Mouse (Mus musculus) bone marrow macrophage, adult 2 months (primary cell): ENCODE data around the gene Fbxw4. TPM values are rescaled to one million over a fixed set of nuclear protein-coding genes. Genes with fewer than 3 reads are reported as not detected.

Experiments used
- H3K27ac ChIP-seq: 2 replicates; pipeline ENCODE4 v1.5.1; 2012; ENCODE audit warnings: low read depth, low read length; ENCODE audit not compliant: insufficient read depth
- H3K4me1 ChIP-seq: 2 replicates; pipeline ENCODE4 v1.6.1; 2012; ENCODE audit warnings: low read length; ENCODE audit not compliant: control insufficient read depth, insufficient read depth
- H3K4me3 ChIP-seq: 2 replicates; pipeline ENCODE4 v1.5.1; 2012; ENCODE audit warnings: mild to moderate bottlenecking, low read length, moderate library complexity; ENCODE audit not compliant: insufficient read depth
- CTCF ChIP-seq: IDR thresholded peaks from 2 replicates; pipeline ENCODE4 v1.5.1; 2012; ENCODE audit warnings: low read depth, mild to moderate bottlenecking, low read length, moderate library complexity
- POLR2A ChIP-seq: IDR thresholded peaks from 2 replicates; pipeline ENCODE4 v1.6.1; 2012; ENCODE audit warnings: mild to moderate bottlenecking, low read depth, low read length, borderline replicate concordance
- polyA plus RNA-seq: library from polyadenylated mRNA; stranded (reverse); fragments of >200 nt; gene quantifications from 2 replicates; pipeline ENCODE4 v1.2.4, GENCODE M21; 2012; ENCODE audit not compliant: missing spikeins, insufficient read depth, insufficient read length

The Fbxw4 gene
- polyA plus RNA-seq, 1 experiment = 50.3 TPM

DNA sequence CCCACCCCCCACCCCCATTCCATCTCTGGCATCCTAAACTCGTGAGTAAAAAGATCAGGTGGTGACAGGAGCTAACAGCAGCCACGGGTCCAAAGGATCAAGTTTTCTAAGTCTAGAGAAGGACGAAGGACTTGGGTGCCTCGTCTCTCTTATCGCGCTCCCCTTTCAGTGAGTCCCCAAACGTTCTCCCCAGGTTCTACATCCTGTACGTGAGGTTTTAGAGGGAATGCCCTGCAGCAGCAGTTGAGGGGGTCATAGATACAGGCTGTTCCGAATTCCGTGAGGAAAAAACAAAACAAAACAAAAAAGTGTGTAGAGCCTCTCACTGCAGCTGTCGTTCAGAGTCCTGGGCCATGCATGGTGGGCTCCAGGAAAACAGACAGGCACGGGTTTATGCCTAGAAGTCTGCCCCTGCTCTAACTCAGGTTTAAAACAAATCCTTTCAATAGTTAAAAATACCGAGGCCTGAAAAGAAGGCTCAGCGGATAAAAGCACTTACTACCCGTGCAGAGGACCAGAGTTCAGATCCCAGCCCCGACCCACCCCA is 16.7 kb upstream of the Fbxw4 start:
- no peak overlapping the region for H3K4me3 ChIP-seq
- no peak for TF ChIP-seq POLR2A
- no peak for TF ChIP-seq CTCF
- peaks cover 7% of the 10 kb centered on the region for H3K4me1 ChIP-seq

DNA sequence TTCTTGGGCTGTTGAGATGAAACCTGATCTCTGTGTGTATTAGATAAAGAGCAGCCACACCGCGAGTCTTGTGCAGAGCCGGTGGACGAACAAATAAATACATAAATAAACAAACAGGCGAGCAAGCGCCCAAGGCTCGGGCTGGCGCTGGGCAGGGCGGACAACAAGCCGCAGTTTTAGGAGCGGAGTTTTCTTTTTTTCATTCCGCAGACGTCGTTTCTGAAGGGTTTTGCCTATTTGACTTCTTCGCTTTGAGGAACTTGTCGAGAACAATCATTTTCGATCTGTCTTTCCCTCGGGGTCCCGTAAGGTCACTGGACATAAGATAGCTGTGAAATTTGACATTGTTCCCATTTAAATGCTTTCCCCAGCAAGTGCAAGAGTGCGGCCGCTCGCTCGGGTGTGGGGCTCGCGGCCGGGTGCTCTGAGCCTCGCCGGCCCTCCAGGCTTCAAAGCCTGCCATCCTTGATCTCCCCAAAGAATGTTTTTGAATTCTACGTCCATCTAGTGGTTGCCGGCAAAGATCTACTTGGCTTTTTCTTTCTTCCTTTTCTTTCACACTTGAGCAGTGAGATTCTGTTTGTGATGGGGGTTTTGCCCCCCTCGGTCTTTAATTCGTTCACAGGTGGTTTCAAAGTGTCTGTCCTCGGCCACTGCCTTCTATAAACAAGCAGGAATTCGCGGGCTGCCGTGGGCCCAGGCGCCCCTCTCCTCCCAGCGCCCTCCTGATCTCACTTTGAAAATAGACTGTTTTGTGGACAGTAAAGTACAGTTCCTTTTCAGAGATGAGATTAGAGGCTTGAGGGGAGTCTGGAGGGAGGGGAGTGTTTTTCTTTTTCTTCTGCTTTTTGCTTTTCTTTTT is 15.8 kb upstream of the Fbxw4 start:
- Histone ChIP-seq H3K27ac (no peak overlapping the region), H3K4me3 (peak overlapping the region; percentile 54), H3K4me1 (peaks cover 7% of the 10 kb centered on the region)
- no peak for TF ChIP-seq CTCF
- TF ChIP-seq POLR2A = no peak

More for the DNA sequence above, 16.7 kb upstream of the Fbxw4 start:
- no peak overlapping the region for H3K27ac ChIP-seq

DNA sequence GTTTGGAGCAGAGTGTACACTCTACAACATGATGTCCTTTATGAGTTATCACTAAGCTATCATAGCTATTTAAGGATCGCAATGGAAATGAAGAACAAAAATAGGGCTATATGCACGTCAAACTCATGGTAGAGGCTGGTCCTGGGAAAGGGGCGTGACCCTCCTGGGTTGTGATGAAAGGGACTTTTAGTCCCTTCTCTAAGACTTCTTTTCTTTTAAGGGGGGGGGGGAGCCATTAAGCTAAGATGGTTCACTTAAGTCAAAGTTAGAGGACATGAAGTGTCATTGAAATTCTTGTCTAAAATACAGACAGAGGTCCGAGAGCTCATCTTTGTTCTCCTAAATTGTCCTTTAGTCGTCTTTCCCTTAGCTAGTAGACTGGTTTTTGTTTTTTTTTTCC is 15.1 kb upstream of the Fbxw4 start:
- Histone ChIP-seq H3K4me1 (peaks cover 7% of the 10 kb centered on the region), H3K4me3 (peak overlapping the region; percentile 19; the same call in 1 of the 2 replicates), H3K27ac (no peak overlapping the region)
- no peak for TF ChIP-seq CTCF
- no peak for TF ChIP-seq POLR2A

DNA sequence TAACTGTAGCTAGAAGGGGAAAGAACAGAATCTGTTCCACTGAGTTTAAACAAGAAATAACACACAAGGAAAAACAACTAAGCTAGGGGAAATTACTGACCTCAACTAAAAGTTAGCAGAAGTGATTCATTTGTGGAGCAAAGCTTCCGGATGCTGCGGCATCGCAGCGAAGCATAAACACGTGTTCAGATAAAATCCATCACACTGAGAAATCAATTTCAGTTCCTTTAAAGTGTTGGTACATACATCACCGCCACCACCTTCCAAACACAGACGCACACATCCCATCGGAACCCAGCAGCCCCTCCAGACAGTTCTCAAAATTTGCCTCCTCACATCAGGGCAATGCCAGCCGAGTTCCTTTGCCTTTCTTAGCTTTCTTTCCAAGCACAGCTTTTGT is 12.9 kb upstream of the Fbxw4 start:
- H3K4me3 ChIP-seq = no peak overlapping the region
- peak overlapping the region; percentile 24; the same call in 1 of the 2 replicates for H3K27ac ChIP-seq
- peaks cover 8% of the 10 kb centered on the region for H3K4me1 ChIP-seq
- TF ChIP-seq POLR2A (no peak), CTCF (no peak)

DNA sequence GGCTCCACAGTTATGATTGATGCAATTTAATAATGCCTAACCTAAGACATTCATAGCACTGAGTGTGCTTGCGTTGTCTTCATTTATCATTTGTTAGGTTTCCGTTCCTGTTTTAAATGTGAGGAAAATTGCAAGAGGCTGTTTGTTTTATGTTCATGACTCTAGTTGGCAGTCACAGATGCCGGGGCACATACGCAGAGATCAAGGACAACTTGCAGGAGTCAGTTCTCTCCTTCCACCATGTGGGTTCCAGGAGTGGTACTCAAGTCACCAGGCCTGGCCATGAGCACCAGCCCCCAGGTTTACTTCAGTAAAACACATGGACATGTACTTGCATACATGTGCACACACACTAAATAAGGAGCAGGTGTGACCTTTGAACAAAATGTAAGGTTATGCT is 8.9 kb upstream of the Fbxw4 start:
- peaks cover 8% of the 10 kb centered on the region for H3K4me1 ChIP-seq
- no peak overlapping the region for H3K27ac ChIP-seq
- no peak overlapping the region for H3K4me3 ChIP-seq
- TF ChIP-seq CTCF (no peak), POLR2A (no peak)

DNA sequence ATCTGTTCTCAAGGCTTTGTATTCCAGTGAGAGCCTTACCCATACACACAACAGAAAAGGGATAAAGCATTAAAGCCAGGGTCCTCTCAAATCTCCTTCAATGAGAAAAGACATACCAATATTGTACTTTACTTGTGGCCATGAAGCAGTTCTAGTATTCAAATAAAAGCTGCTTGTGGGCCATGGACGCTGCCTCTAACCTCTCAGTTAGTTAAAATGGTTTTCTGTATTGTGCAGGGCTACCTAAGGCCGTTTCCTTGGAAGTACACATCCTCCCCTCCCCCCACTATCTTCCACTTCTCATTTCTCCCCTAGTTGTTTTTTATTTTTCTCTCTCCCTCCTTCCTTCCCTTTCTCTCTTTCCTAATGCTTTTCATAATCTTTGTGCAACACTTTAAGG is 3.7 kb upstream of the Fbxw4 start:
- TF ChIP-seq POLR2A = no peak
- no peak for TF ChIP-seq CTCF
- no peak overlapping the region for H3K4me3 ChIP-seq

DNA sequence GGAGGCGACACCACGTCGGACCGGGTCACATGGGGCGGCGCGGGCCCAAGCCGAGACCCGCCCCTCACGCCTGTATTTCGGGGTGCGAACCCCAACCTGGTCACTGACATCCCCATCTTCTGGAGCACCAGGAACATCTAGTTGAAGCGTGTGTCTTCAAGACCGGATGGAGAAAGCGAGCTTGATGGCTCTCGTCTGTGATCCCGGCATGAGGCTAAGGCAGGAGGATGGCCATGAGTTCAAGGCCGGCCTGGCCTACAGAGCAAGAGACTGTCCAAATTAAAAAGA is 335 bp upstream of the Fbxw4 start:
- Histone ChIP-seq H3K4me3 (peak overlapping the region; percentile 90), H3K4me1 (peaks cover 18% of the 10 kb centered on the region), H3K27ac (peak overlapping the region; percentile 81; the same call in 1 of the 2 replicates)
- TF ChIP-seq CTCF = no peak
- TF ChIP-seq POLR2A = no peak

More for the DNA sequence above, 3.7 kb upstream of the Fbxw4 start:
- no peak overlapping the region for H3K27ac ChIP-seq
- peaks cover 12% of the 10 kb centered on the region for H3K4me1 ChIP-seq

DNA sequence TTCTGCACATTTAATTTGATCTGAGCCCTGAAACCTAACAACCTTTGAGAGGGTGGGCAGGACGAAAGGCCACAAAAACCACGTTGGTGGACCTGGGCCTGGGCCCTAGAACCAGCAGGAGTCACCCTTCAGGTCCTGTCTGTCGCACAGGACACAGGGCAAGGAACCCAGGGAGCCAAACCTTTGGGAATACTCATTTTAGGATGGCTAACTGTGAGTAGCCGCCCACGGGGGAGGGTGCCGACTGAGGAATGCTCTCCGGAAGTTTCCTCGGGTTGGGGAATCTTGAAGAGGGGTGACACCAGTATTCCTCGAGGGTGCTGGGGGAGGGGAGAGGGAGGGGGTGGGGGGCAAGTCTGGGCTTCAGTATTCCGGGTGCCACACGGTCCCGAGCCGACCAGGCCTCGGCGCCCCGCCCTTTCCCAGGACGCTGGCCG is 793 bp downstream of the Fbxw4 start:
- H3K4me1 ChIP-seq = peaks cover 16% of the 10 kb centered on the region
- no peak for TF ChIP-seq POLR2A
- no peak for TF ChIP-seq CTCF
- H3K27ac ChIP-seq = peak overlapping the region; percentile 81
- peak overlapping the region; percentile 90 for H3K4me3 ChIP-seq

DNA sequence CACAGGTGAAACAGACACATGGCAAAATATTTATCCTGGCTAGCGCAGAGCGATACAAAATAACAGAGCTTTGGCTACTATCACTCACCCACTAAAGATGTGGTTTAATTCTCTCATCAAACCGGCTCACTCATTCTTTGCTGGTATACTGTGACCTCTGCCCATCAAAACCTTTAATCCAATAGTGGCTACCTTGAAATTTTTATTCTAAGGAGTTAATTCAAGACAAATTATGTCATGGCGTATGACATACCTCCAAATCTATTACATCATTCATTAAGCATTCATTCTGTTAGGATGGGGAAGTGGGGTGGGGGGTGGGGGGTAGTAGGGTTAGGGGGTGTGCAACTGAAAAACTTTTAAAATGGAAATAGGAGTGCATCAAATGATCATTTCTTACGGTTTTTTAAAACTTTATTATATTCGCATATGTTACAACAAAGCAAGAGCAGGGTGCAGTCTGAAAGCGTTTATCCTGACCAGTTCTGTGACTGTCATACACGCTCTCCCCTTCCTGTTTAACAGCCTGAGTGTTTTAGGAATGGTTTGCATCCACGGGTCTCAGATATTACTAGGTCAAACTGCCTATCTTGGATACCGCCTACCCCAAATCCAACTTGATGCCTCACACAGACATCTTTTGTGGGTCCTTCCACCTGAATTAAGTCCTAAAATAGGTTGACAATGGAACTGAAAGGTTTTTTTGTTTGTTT is 1.4 kb downstream of the Fbxw4 start:
- no peak for TF ChIP-seq CTCF
- no peak for TF ChIP-seq POLR2A
- peak overlapping the region; percentile 53 for H3K27ac ChIP-seq
- peaks cover 11% of the 10 kb centered on the region for H3K4me1 ChIP-seq
- peak overlapping the region; percentile 90 for H3K4me3 ChIP-seq

DNA sequence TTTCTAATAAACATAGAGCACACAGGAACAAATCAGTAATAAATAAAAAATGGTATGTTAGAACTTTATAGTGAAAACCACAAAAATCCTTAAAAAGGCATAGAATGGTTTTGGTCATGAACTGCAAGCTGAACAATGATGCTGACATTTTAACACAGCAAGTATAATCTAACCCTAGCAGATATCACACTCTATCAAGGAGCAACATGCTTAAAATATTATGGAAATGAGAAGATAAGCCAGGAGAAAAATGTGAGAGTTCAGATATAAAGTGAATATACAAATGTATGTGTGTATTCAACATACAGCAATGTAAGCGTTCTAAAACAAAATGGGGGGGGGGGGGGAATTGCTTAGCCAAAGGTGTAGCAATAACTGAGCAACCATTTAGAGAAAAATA is 2.3 kb downstream of the Fbxw4 start:
- Histone ChIP-seq H3K4me1 (peaks cover 15% of the 10 kb centered on the region), H3K4me3 (no peak overlapping the region), H3K27ac (no peak overlapping the region)
- TF ChIP-seq POLR2A (no peak), CTCF (no peak)
